Mouse (Mus musculus): ENCODE data around the gene Tspear.

The Tspear gene

DNA sequence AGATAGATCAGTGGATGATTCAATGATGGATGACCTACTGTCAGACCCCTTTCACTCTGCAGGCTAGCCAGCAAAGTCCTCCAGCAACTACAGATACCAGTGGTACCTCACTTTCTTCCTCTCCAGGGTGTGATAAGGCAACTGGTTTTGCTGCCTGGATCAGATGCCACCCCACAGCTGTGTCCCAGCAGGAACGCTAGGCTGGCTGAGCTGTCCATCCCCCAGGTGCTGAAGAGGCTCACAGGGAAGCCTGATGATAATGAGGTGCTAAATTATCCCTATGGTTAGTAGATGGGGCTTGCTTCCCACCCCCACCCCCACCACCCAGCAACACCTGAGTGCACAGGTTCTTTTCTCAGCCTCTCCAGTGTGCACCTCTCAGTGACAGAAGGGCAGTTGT is 181.2 kb downstream of the Tspear start:
- DNase-seq (ENCODE audit: low spot score in 2 of 2), result no peak

GRCm38 (mm10) chr10:77869651-77870050 is 183.3 kb downstream of the Tspear start:
- no peak for DNase-seq (ENCODE audit: low spot score in 2 of 2)

DNA sequence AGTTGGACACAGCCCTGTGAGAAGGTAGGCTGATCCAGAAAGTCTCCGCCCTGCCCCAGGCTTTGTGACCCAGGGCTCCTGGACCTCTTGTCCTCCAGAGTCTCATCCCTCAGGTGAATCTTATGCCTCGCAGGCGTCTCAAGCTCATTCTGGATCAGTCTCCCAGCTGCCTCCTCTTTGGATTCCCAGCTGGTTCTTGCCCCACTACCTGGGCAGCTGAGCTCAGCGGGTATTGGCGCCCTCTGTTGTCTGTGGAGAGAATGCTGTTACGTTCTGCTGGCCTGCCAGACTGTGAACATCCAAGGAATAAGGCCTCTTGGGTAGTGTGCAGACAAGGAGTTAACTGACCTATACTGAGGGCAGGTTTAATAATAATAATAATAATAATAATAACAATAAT is 192.6 kb downstream of the Tspear start:
- peak; percentile 30 to 48 for DNase-seq (ENCODE audit: low spot score in 2 of 2)

DNA sequence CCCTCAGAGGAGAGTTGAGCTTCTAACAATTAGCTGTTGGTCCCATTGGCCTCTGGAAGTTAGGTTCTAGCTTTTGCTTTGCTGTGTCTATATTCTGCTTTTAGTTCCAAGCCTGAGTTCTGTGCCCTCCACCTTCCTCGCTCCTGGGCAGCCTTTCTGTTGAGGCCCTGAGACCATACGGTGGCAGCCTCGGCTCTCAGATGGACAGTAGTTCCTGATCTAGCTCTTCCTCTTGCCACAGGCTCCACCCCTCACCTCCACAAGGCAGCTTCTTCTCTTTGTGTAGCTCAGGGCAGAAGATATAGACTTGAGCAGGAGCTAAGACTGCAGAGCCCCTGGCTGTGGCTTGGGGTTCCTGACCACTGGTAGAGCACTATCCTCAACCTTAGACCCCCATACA is 193.9 kb downstream of the Tspear start:
- no peak for DNase-seq (ENCODE audit: low spot score in 2 of 2)

GRCm38 (mm10) chr10:77882553-77882952 is 196.2 kb downstream of the Tspear start:
- DNase-seq (ENCODE audit: low spot score in 2 of 2), result no peak

DNA sequence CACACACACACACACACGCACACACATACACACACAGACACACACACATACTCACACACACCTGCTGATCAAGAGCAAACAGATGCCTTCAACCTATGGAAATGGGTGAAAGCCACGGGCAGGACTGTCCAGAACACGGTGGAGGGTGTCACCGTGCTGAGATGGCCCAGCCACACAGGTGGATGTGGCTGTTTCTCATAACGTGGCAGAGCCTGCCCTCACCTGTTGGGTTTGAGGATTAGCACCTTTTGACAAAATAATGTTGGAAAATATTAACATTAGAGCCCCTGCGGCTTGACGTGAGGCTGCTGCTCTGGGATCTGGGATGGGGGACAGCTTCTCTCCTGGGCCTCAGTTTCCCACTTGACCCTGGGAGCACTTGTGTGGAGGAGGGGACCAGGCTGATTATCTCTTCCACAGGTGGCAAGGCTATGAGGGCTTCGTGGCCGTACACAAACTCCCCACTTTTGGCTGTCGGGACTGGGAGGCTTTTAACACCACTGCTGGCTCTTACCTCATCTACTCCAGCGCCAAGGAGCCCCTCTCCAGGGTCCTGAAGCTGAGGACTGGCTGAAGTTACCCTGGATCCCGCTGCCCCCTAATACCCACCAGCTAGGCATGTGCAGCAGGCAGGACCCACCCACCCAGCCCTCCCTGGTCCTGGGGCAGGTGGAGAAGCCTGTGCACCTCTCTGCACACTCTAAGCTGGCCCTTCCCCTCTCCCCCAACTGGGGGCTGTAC is 199.8 kb downstream of the Tspear start:
- no peak for DNase-seq (ENCODE audit: low spot score in 2 of 2)

DNA sequence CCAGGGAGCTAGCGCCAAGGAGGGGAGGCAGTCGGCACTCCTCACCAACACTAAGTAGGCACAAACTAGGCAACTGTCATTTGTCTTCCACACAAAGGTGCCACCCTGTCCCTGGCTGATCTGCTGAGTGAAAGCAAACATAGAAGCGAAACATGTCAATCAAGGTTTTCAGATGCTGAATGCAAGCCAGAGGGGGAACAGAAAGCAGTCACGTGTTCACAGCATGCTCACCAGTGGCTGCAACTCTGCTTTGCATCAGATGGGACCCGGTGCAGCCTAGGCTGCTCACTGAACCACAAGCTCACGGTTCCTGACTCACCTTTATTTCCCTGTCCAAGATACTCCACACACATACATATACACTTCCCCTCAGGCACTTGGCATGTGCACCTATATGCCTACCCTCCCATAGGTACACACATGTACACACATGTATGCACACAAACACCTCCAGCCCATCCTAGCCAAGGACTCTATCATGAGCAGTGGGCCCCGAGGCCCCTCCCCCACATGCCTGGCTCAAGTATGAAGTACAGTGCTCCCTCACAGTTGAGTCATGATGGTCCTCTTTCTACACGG is 204.7 kb downstream of the Tspear start:
- DNase-seq (ENCODE audit: low spot score in 2 of 2), result no peak

DNA sequence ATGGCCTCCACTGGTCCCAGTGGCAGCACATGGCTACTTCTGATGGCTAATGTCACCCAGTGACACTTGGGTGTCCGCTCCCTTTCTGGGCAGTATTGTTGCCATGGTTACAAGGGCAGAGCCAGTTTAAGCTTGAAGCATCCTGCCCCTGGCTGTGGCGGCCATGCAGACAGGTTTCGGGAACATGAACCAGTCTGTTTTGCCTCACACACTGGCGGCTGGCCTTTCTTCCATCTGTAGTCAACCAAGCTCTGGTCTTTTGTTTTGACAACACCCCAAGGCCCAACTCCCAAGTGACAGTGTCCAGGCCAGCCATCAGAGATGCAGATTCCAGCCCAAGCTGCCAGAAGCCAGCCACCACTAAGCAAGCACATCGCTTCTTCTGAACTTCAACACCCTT is 209.2 kb downstream of the Tspear start:
- DNase-seq (ENCODE audit: low spot score in 2 of 2), result no peak

DNA sequence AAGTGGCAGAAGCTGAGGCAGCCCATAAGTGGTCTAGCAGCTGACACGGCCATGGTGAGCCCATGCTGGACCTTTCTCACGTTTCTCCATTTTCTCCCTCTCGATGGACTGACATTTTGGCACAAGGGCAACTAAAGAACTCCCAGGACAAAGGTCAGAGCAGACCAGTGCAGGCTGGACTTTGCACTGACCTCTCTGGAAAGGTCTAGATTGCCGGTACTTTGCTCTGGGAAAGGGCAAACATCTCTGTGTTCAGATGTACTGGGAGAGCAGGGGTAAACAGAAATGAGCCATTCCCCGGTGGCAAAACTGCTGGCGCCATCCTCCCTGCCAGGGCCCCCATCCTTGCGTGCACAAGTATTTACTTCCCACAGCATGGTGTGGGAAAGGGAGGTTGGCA is 213.8 kb downstream of the Tspear start:
- DNase-seq (ENCODE audit: low spot score in 2 of 2), result no peak

- DNase-seq (ENCODE audit: low spot score in 2 of 2), result no peak
These were observed 214.8 kb downstream of the Tspear start for GRCm38 (mm10) chr10:77900903-77901818.

GRCm38 (mm10) chr10:77901871-77902210 is 215.5 kb downstream of the Tspear start:
- DNase-seq (ENCODE audit: low spot score in 2 of 2), result no peak

GRCm38 (mm10) chr10:77902211-77902893 is 216.0 kb downstream of the Tspear start, which contains the start of gene Lrrc3:
TSS of gene Lrrc3 (minus strand) at chr10:77902536.
- peak; percentile 61 to 70 for DNase-seq (ENCODE audit: low spot score in 2 of 2)

DNA sequence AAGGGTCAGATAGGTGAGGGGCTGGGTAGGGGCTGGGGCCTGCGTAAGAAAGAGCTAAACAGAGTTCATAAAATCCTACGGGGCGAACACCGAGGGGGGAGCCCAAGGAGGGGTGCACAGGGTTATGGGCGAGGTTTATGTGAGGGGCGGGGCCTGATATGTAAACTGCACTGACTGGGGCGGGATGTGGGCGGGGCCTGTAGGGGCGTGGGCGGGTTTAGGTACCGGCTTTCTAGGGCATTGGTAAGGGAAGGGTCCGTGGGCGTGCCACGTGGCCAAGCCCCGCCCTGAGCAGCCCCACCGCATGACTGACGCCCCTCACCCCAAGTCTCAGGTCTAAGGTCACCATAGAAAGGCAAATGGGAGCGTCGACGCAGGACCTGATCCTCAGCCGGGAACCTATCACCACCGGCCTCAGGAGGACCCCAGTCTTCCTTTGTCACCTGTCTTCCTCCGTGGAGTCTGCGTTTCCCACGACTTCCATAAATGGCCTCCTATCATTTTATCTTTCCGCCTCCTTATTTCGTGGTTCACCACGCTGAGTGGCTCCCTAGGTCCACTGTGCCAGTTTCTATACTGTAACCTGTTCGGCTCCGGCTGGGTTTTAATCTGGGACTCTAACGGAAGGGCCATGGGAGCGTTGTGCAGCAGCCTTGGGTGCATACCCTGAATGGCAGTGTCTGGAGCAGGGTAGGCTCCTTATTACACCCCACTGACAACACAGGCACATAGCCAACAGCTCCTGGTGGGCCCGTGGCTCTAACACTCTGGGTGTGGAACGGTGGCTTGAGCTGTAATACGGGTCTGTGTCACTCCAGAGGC is 216.7 kb downstream of the Tspear start:
- DNase-seq (ENCODE audit: low spot score in 2 of 2), result peak; percentile 62 to 76

DNA sequence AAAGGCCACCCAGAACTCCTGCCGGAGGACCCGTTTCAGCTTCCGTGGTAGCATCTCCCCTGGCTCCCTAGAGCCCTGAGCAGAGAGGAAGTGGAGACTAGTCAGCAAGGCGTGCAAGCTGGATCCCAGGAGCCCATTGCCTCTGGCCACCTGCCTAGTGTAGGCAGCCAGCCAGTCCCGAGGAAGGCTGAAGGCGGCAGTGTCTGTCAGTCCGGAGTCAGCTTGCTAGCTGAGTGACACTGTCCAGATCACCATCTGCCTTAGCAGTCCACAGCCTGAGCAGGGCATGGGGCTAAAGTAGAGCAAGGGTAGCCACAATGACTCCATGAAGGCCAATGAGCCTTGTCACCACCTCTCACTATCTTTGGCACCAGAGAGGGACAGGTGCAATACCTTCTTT is 226.2 kb downstream of the Tspear start:
- DNase-seq (ENCODE audit: low spot score in 2 of 2), result no peak

DNA sequence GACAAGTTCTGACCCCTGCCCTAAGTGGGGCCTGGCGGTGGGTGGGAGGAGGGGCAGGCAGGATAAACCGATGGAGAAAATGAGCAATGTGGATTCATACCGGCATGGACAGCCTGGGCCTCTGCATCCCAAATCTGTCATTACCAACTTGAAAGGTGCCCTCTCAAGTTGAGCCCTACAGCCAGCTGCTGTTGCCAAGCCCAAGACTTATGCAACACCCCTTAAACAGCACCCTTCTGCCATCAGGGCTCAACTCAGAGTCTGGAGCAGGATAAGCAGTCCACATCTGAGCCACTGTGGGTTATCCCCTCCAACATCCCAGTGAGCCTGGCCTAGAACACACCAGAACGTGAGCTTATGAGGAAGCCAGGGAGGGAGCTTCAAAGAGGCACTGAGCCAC is 226.9 kb downstream of the Tspear start:
- no peak for DNase-seq (ENCODE audit: low spot score in 2 of 2)

DNA sequence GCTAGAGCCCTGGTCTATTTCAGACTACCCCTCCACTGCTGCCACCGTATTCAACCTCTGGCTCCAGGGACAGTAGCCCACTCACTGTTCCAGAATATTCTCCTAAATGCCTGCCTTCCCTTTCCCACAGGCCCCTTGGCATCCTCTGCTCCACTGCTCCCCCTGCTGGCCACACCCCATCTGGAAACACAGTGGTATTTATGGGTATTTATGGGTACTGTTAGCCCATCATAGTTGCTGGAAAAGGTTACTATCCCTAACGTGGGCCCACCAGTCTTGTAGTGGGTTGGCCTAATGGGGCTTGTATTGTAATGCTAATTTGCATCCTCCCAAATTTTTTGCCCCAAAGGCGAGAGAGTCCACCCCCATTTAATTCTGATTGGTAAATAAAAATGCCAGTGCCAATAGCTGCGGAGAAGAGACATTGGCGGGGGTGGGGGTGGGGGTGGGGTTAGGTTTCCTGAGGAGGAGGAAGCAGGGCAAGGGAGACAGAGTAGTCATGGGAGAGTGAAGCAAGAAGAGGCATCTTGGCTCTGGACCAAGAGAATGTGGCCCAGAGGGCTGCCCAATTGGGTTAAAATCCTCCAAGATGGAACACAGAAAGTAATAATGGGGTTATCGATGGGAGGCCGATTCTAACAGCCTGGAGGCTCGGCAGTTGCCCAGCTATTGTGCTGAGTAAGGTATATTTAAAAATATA is 230.4 kb downstream of the Tspear start:
- DNase-seq (ENCODE audit: low spot score in 2 of 2), result peak; percentile 40 to 46

DNA sequence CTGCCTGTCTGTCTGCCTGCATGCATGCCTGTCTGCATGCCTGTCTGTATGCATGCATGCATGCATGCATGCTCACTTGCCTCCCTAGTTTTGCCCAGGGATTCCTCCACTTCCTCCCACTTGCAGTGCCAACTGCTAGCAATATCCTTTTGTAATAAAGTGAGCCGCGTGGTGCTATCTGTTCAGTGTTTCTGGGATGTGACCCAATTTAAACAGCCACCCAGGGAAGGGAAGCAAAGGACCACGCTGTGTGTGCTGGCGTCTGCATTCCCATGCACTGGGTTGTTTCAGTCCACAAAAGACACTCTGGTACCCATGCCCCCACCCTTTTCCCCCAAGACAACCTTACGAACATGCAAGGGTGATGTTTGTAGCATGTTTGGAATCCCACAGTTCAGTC is 234.6 kb downstream of the Tspear start:
- DNase-seq (ENCODE audit: low spot score in 2 of 2), result peak; percentile 15 to 29

DNA sequence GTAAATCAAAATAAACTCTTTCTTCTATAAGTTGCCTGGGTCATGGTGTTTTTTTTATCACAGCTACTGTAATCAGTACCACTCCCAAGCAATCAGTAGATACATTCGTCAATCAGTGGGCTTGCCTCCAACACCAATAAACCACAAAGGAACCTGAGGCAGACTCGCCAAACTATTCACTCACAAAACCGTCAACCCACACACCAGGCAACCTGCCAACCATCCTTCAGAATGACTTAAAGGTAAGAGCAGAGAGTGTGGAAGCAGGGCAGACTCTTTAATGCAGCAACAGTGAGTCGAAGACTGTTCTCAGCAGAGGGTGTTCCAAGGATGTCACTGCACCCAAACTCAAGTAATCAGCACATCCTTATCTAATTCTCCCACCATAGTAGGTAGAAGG is 236.3 kb downstream of the Tspear start:
- peak; percentile 18 to 23 for DNase-seq (ENCODE audit: low spot score in 2 of 2)

DNA sequence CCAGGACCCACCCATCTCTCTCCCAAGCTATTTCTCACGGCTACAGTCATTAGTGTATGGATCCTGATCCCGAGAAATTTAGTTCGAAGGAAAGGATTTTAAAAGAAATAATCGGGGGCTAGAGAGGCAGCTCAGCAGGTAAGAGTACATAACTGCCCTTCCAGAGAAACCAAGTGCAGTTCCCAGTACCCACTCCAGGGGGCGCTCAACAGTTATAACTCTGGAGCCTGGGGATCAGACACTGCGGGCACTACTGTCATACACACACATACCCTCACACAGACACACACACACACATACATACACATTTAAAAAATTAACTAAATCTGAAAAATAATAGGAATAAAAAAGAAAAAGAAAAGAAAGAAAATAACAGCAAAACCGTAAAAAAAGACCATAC is 239.8 kb downstream of the Tspear start:
- peak; percentile 52 for DNase-seq (ENCODE audit: low spot score in 2 of 2)

DNA sequence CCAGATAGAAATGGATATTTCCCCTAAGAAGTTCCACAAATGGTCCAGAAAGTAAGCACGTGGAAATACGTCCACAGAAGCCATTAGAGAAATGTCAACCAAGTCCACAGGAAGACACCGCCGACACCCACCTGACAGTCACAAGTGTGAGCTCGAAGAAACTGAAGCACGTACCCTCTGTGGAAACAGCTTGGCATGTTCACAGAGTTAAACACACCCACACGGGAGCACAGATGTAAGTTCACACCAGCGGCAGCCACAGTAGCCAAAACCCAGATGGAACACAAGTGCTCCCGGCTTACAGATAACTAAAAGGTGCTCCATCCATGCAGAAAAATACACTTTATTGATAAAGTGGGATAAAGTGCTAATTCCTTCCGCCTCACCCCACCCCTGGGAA is 241.0 kb downstream of the Tspear start:
- peak in 1 of 2 experiments; percentile 23 for DNase-seq (ENCODE audit: low spot score in 2 of 2)
